ENCODE assay signal across 14 mouse cellular contexts in the genomic region with DNA sequence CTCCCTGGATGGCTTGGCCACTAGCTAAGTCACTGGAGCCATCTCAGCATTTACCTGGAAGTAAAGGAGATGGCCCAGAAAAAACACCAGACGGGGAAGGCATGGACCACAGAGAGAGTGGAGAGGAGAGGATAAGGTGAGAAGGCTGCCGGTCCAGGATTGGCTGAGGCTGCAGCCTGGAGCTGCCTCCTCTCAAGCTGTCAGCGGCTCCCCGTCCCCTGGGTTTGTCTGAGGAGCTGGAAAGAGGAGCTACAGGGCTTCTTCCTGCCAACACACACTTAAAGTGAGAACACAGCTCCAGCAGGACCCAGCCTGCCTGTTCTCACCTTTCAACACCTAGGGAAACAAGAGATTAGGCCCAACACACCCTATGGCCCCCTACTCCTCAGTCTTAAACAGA.
DNase-seq lines count a peak whose midpoint lies in the region; ATAC-seq lines count a peak whose summit lies in the region.
"Had no signal": no experiment of that assay in that cellular context is flagged by ENCODE, and none has a peak within 500 bp of the region (broad histone marks: within the 10 kb centered on the region; RNA-seq: fewer than 3 reads in every experiment).

No protein-coding gene starts in this region.

- no peak overlapping the region for H3K27ac ChIP-seq in forebrain, embryonic 14.5 days (ENCODE audit: low read depth, low read length)
- H3K27ac ChIP-seq in forebrain, embryonic 11.5 days (ENCODE audit: low read depth, low read length): no peak overlapping the region
- H3K27ac ChIP-seq in hindbrain, embryonic 10.5 days: peak overlapping the region; percentile 59; the same call in 1 of the 2 replicates
- H3K27ac ChIP-seq in hindbrain, embryonic 12.5 days: no peak overlapping the region
- peak overlapping the region; percentile 18; the same call in 1 of the 2 replicates for H3K27ac ChIP-seq in midbrain, embryonic 16.5 days (ENCODE audit: low read length)
- H3K27ac ChIP-seq: liver, embryonic 14.5 days; macrophage; stomach, embryonic 15.5 days had no signal

- H3K4me3 ChIP-seq in forebrain, embryonic 14.5 days (ENCODE audit: low read depth, low read length): no peak overlapping the region
- no peak overlapping the region for H3K4me3 ChIP-seq in forebrain, embryonic 11.5 days (ENCODE audit: low read depth, low read length)
- H3K4me3 ChIP-seq in hindbrain, embryonic 10.5 days: no peak overlapping the region
- H3K4me3 ChIP-seq in hindbrain, embryonic 12.5 days: no peak overlapping the region
- no peak overlapping the region for H3K4me3 ChIP-seq in midbrain, embryonic 16.5 days (ENCODE audit: low read depth, low read length)
- H3K4me3 ChIP-seq: stomach, embryonic 15.5 days had no signal

- peak; percentile 26 for DNase-seq in forebrain, embryonic 14.5 days (ENCODE audit: low spot score)
- DNase-seq in forebrain, embryonic 11.5 days (ENCODE audit: low spot score): no peak
- no peak for DNase-seq in hindbrain, embryonic 10.5 days (ENCODE audit: low spot score)
- DNase-seq in right cerebral cortex, postnatal 14 days: peak; percentile 26
- no peak for DNase-seq in right cerebral cortex, adult 18-20 months
- DNase-seq in adrenal gland, postnatal 14 days: no peak
- DNase-seq: cerebellum, adult 8-10 months; kidney, adult 8-10 months had no signal

- H3K9me3 ChIP-seq in forebrain, embryonic 14.5 days (replicated peaks; ENCODE audit: control insufficient read depth, low read length): no peaks in the 10 kb centered on the region
- H3K9me3 ChIP-seq in forebrain, embryonic 11.5 days (ENCODE audit: control insufficient read depth, low read length): no peaks in the 10 kb centered on the region
- H3K9me3 ChIP-seq in hindbrain, embryonic 10.5 days: no peaks in the 10 kb centered on the region
- 0 out of 2 replicates have a peak, but pooled peaks cover 6% of the 10 kb centered on the region for H3K9me3 ChIP-seq in hindbrain, embryonic 12.5 days (replicated peaks)
- no peaks in the 10 kb centered on the region for H3K9me3 ChIP-seq in midbrain, embryonic 16.5 days (replicated peaks; ENCODE audit: control insufficient read depth, low read length, poor library complexity, severe bottlenecking)
- H3K9me3 ChIP-seq: G1E; stomach, embryonic 15.5 days had no signal

- WGBS in forebrain, embryonic 14.5 days: 59% methylated on average over 4 of the region's 4 CpGs
- 57% methylated on average over 4 of the region's 4 CpGs for WGBS in forebrain, embryonic 11.5 days
- WGBS in hindbrain, embryonic 10.5 days: 60% methylated on average over 4 of the region's 4 CpGs
- WGBS in hindbrain, embryonic 12.5 days: 61% methylated on average over 4 of the region's 4 CpGs
- WGBS in midbrain, embryonic 16.5 days: 70% methylated on average over 4 of the region's 4 CpGs

- no peaks in the 10 kb centered on the region for H3K4me1 ChIP-seq in forebrain, embryonic 14.5 days (ENCODE audit: control insufficient read depth, insufficient read depth, low read length)
- no peaks in the 10 kb centered on the region for H3K4me1 ChIP-seq in forebrain, embryonic 11.5 days (replicated peaks; ENCODE audit: control insufficient read depth, insufficient read depth, low read length)
- H3K4me1 ChIP-seq in hindbrain, embryonic 10.5 days (replicated peaks): peaks cover 24% of the 10 kb centered on the region
- H3K4me1 ChIP-seq in hindbrain, embryonic 12.5 days: peaks cover 17% of the 10 kb centered on the region
- H3K4me1 ChIP-seq in midbrain, embryonic 16.5 days (ENCODE audit: control insufficient read depth, insufficient read depth, low read length): peaks cover 6% of the 10 kb centered on the region
- H3K4me1 ChIP-seq: stomach, embryonic 15.5 days had no signal

- H3K27me3 ChIP-seq in forebrain, embryonic 14.5 days (replicated peaks; ENCODE audit: control insufficient read depth, insufficient read depth, low read length): no peaks in the 10 kb centered on the region
- H3K27me3 ChIP-seq in forebrain, embryonic 11.5 days (ENCODE audit: control insufficient read depth, insufficient read depth, low read length): no peaks in the 10 kb centered on the region
- no peaks in the 10 kb centered on the region for H3K27me3 ChIP-seq in hindbrain, embryonic 10.5 days (ENCODE audit: insufficient read depth, poor library complexity, severe bottlenecking)
- H3K27me3 ChIP-seq in hindbrain, embryonic 12.5 days: no peaks in the 10 kb centered on the region
- H3K27me3 ChIP-seq in midbrain, embryonic 16.5 days (ENCODE audit: control insufficient read depth, insufficient read depth, low read depth, low read length): no peaks in the 10 kb centered on the region
- H3K27me3 ChIP-seq: stomach, embryonic 15.5 days had no signal

- no peak overlapping the region for H3K9ac ChIP-seq in forebrain, embryonic 14.5 days (ENCODE audit: low read length)
- H3K9ac ChIP-seq in forebrain, embryonic 11.5 days (ENCODE audit: low read length): no peak overlapping the region
- H3K9ac ChIP-seq in hindbrain, embryonic 12.5 days: no peak overlapping the region
- no peak overlapping the region for H3K9ac ChIP-seq in midbrain, embryonic 16.5 days (ENCODE audit: low read depth, low read length)
- H3K9ac ChIP-seq: liver, embryonic 14.5 days; stomach, embryonic 15.5 days had no signal

- no peak; the same call in 1 of the 2 replicates for ATAC-seq in forebrain, embryonic 14.5 days
- ATAC-seq in forebrain, embryonic 11.5 days (replicated peaks; ENCODE audit: low FRiP score): no peak
- no peak for ATAC-seq in hindbrain, embryonic 12.5 days (ENCODE audit: low FRiP score)
- ATAC-seq in midbrain, embryonic 16.5 days: no peak

- H3K4me2 ChIP-seq in forebrain, embryonic 14.5 days (ENCODE audit: low read length): no peak overlapping the region
- no peak overlapping the region for H3K4me2 ChIP-seq in forebrain, embryonic 11.5 days (ENCODE audit: low read depth, low read length, severe bottlenecking)
- no peak overlapping the region for H3K4me2 ChIP-seq in hindbrain, embryonic 12.5 days (replicated peaks)
- no peak overlapping the region for H3K4me2 ChIP-seq in midbrain, embryonic 16.5 days (ENCODE audit: low read length)
- H3K4me2 ChIP-seq: stomach, embryonic 15.5 days had no signal

- no peaks in the 10 kb centered on the region for H3K36me3 ChIP-seq in forebrain, embryonic 14.5 days (ENCODE audit: control insufficient read depth, insufficient read depth, low read length)
- no peaks in the 10 kb centered on the region for H3K36me3 ChIP-seq in forebrain, embryonic 11.5 days (ENCODE audit: control insufficient read depth, insufficient read depth, low read length)
- no peaks in the 10 kb centered on the region for H3K36me3 ChIP-seq in hindbrain, embryonic 10.5 days
- H3K36me3 ChIP-seq in hindbrain, embryonic 12.5 days: no peaks in the 10 kb centered on the region
- H3K36me3 ChIP-seq in midbrain, embryonic 16.5 days (ENCODE audit: control insufficient read depth, insufficient read depth, low read length): no peaks in the 10 kb centered on the region
- H3K36me3 ChIP-seq: G1E; stomach, embryonic 15.5 days had no signal

Comparison
In these comparisons a context has a peak if more than half of its experiments do, and no peak if none do; other contexts are left out.
1. DNase-seq: peak in forebrain, embryonic 14.5 days (single experiment) and right cerebral cortex, postnatal 14 days (single experiment); none in forebrain, embryonic 11.5 days (single experiment), hindbrain, embryonic 10.5 days (single experiment), right cerebral cortex, adult 18-20 months (single experiment) and adrenal gland, postnatal 14 days (single experiment).
2. H3K27ac ChIP-seq: peak in hindbrain, embryonic 10.5 days (single experiment) and midbrain, embryonic 16.5 days (single experiment); none in forebrain, embryonic 14.5 days (single experiment), forebrain, embryonic 11.5 days (single experiment) and hindbrain, embryonic 12.5 days (single experiment).